Mouse (Mus musculus) left cerebral cortex, postnatal 10 days (tissue): Measurements from ENCODE around the gene Alx1. TPM values are rescaled to one million over a fixed set of nuclear protein-coding genes. Genes with fewer than 3 reads are reported as not detected.

ENCODE experiments used
- DNase-seq, 2 experiments: peaks; one replicate each; pipeline ENCODE4 v3.0.0; 2021 to 2022; ENCODE audit warnings: low spot score in 2 of 2, mixed read lengths in 1 of 2; ENCODE audit errors: extremely low spot score in 1 of 2
- intact Hi-C: fragments of 180-260 bp; cut with DNase I; formaldehyde crosslinking; loops from one replicate; pipeline ENCODE4 v1.15.1; 2025
- total RNA-seq, 2 experiments: library from RNA; stranded (reverse); gene quantifications; 2 replicates each; pipeline ENCODE4 v1.2.3; 2021

The Alx1 gene
- under 1 TPM in 1 of 2 experiments, not detected in 1; 0.30 TPM for total RNA-seq

DNA sequence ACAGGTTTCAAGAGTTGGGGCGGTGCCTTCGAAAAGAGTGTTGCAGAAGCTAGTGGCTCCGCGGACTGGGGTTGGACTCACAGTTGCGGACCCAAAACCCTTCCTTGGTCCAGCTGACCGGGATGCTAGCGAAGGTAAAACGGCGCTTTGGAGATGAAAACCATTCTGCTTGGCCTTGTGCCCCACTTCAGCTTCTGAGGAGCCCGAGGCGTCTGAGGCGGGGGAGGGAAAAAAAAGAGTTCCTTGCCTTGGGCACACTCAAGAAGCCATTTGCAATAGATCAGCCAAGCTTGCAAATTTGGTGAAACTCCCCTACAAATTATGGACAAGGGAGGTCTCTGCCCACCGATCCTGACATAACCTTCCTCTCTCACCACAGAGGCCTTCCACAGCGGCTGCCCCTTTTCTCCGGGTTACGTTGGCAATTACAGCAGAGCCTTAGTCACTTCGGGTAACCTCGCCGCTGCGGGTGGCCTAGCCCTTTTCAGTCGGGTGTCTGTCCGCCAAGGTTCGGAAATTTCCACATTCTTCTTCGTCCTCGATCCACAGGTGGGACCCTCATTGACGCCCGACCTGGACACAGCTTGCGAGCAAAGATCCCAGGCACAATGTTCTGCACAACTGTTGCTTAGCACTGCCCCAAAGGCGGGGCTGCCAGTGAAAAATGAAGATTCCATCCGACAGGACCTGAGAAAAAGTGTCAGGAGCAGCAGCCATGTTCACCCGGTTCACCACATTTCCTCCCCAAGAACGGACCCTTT, at the start of gene Alx1:
Gene Alx1, minus strand, starts transcription at position 486 of the 761 bp plus-strand sequence.
- intact Hi-C loops, result no loop called here

DNA sequence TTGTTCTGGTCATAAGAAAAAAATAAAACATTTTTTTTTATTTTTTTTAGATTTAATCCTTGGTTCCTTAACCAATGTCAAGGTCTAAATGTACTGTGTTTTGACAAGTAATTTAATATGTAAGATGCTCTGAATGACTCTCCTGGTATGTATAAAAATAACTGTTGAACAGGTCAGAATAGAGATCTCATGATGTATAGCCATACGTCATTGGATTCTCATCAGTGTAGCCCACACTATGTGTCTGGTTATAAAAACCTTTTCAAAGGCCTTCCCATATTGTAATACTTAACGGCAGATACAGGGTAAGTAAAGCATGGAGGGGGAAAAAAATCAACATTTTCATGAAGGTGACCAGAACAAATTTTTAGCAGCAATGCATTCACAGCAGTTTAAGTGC, 19.6 kb upstream of the Alx1 start:
- DNase-seq, result no peak
- intact Hi-C loops, result no loop called here

More for the DNA sequence above, at the start of gene Alx1:
- no peak for DNase-seq

DNA sequence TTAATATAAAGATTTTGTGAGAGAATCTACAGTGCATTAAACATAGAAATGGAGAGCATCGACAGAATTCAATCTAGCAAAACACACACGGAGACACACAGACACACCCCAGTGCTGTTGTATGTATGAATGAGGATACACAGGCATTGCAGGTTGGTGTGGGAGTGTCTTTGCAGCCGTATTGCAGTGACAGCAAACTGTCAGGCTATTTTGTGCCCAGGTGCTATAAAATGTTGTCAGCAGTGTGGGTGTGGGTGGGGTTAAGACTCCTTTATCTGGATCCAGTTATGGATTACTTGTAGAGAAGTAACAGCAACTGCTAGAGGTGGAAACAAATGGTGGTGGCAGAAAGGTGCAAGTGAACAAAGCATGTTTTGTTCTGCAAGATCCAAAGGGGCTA, 16.6 kb upstream of the Alx1 start:
- intact Hi-C loops, result no loop called here
- no peak for DNase-seq

DNA sequence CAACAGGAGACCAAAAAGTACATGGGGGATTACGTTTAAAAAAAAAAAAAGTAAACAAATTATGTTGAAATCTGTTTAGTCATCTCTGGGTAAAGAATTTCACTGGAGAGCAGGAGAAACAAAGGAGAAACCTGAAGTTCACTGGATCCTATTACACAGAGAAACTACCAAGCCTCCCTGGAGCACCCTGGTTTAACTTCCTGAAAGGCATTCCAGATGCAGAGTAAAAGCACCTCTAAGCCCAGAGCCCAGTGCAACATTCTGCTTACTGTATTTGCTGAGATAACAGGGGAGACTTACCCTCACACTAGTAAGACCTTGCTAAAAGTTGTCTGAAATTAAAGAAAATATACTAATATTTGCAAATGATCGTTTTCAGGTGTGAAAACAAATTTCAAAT, 15.0 kb upstream of the Alx1 start:
- DNase-seq, result no peak
- intact Hi-C loops, result no loop called here

DNA sequence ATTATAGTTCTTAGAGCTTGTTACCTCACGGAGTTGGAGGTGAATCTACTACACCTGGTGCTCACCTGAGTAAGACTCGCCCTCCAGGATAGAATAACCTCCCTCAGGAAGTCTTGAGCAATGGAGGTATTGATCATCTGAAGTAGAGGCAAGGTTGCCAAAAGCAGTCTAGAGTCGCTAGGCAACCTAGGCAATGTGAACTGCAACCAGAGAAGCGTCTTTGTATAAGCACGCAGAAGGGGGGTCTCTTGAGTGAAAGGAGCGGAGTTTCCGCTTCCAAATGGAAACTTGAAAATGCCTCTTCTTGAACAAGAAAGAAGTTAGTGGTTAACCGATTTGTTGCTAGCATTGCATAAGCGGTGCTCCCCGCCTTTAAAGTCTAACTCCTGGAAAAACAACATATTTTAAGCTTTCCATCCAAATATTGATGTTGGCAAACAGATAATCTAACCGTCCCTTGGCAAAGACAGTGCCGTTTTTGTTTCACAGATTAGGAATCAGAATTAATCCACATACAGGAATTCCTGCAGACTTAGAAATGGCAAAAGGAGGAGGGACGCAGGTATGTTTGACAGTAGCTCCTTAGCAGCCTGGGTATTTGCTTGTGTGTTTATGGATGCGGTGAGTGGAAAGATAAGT, 5.1 kb upstream of the Alx1 start:
- intact Hi-C loops, result no loop called here

DNA sequence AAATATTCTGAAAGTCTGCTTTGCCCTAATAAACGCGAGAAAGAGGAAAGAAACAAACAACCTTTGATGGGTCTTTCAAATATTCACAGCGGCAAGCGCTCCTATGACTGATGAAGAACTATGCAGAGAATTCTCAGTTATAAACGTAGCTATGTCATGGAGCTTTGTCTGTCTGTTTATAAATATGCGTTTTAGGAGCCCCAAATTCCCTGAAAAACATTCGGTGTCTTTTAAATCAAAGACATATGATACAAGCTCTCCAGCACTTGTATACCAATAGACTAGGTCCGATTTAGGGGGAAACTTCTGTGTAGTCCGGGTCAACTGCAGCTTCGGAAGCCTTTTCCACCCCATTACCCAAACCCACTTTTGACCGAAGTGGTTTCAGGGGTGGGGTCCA, 916 bp upstream of the Alx1 start:
- intact Hi-C loops, result no loop called here
- no peak for DNase-seq

More for the DNA sequence above, 5.1 kb upstream of the Alx1 start:
- no peak for DNase-seq

DNA sequence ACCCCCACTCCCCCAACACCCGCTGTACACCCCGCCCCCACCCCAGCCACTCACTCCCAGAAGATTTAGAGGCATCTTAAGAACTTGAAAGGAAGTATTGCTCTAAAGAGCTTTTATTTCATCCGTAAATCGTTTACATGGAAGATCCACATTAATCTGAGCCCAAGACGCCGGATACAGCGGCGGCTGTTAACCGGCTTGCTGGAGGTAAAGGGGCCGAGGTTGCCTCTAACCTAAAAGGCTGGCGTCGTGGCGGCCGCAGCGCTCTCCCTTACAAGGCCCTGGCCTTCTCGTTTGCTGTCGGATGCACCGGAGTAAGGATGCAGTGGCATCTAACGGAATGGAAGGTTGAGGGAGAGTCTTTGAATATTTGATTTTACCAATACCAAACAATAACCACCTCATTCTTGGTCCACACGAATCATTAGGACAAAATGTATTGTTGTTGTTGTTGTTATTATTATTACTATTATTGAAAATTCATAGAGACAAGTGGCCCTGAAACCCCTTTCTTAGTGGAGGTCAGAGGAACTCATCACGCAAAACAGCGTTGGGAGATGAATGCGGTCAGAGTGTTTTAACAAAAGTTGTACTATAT, 784 bp downstream of the Alx1 start:
- peak in 1 of 2 experiments; percentile 24 for DNase-seq
- intact Hi-C loops, result no loop called here

DNA sequence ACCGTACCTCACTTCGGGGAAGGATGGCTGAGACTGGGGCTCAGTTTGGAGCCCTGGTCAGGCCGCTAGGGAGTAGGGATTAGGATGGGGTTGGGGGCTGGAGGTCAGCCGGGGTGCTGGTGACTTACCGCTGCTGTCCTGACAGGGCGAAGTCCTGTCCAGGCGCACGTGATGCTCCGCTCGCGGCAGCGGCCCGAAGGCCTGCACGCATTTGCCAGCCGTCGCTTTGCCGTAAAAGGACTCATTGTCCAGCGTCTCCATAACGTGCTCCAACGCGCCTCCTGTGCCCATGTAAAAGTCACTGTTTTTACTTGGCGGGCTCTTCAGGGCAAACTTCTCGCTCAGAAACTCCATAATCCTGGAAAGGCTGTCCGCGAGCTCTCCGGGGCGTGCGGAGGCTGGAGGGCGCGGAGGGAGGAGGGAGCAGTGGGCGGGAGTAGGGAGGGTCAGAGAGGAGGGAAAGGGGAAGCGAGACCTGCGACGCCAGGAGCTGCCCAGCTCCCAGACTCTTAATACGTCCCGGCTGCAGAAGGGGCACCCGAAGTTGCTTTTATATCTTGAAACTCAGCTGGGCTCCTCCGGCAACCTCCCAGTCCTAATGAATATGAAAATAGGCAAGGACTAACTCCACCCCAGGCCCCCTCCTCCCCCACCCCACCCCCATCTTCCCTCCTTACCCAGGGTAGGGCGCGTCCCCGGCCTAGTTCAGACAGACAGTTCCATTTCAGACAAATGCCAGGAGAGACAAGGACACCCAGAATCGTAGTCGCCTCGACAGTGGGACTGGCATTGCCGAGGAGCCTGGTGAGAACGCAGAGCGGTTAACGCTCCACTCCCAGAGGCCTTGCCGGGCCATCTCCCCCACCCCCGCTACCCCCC, 1.5 kb downstream of the Alx1 start:
- intact Hi-C loops, result no loop called here
- peak in 1 of 2 experiments; percentile 48 for DNase-seq

DNA sequence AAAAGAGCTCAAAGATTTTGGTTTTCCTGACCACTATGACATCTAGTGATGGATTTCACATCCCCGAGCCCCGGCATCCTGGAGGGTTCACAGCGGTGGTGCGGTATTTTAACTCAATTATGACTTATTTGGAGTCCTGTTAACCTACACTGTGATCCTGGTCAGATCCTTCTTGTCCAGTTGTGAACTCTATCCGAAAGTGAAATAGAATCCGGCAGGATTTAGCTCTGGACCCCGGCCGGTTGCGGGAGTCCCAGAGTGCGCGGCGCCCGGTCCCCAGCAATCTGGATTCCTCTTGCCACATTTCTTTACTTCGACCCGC, 2.1 kb downstream of the Alx1 start:
- intact Hi-C loops, result no loop called here
- no peak for DNase-seq

DNA sequence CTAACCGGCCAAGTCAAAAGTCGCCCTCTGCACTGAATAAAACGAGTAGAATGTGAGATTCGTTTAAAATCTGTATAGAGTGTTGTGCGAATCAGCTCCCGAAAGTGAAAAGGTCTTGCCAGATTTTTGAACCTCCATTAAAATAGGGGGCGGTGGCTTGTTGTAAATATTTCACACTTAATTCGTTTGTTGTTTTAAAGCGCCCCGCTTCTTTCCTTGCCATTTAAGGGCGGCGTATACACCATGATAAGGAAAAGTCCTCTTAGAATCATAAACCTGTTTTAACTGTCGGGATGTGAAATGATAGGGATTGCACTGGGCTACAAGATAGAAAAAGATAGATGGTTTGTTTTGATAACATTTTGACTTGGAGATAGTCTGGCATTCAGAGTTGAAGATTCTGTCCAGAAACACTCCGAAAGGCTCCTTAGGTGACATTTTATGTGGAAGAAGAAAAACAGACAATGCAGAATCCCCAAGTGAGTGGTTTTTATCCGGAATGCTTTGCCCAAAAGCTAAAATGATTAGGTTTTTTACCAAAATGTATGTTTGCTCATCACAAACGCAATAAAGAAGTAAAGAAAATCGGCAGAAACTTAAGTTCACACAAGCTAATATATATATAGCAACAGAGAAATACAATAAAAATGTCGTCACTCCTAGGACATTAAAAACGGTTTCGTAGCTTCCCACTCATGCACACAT, 2.6 kb downstream of the Alx1 start:
- intact Hi-C loops, result no loop called here
- no peak for DNase-seq

DNA sequence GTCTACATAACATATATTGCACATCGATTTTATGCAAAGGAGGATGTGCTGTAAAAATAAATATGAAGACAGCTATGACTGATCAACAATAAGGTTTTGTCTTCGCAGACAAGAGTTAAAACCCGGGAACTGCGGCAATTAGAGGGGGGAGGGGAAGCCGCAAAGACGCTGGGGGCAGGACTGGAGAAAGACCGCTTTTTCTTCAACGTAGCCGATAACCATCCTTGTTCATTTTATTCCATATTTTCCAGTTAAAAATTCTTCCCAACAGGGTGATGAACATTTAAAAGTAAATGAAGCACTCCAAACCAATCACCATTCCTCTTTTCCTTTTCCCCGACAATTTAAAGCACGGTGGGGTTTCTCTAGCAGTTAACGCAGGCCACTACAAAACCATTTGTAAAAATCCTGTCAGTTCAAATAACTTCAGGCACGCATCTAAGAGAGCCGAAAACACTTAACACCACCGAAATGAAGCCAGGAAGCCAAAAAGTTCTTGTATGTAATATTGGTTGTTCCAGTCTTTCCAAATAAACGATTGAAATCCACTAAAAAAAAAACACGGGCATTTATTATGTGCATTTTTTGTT, 3.3 kb downstream of the Alx1 start:
- intact Hi-C loops, result no loop called here
- no peak for DNase-seq

DNA sequence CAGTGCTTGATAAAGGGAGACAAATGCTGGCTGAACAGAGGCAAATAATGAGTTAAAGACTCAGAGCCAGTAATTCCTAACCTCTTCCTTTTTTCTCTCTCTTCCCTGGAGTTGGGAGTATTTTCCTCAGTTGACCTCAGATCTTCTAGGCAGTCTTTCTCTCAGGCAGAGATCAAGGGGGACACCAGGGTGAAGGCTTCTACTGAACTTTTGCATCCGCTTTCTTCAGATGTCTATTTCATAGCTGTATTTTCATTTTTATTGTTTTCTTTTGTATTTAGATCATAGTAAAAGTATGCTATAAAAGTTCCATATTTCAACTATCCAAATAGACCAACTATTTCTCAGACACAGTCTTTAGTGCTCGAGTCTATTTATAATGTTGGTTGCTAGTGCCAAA, 27.5 kb downstream of the Alx1 start:
- intact Hi-C loops, result no loop called here
- DNase-seq, result no peak

DNA sequence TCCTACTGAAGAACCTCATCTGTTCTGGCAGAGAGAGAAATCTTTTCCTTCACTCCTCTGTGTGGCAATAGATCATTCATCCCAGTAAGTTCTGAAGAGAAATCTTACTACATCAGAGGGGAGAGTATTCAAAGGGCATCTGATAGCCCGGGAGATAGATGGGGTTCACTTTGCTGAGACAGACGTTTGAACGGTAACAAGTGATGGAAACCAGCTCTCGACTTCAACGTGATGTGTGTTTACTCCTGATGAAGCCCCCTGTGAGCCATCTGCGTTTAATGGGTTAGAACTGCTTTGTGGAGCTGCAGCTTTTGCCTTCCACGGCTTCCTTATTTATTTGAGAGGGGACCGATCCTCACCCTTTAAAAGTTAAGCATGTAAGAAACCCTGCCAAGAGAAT, 29.1 kb downstream of the Alx1 start:
- intact Hi-C loops, result no loop called here
- DNase-seq, result no peak

DNA sequence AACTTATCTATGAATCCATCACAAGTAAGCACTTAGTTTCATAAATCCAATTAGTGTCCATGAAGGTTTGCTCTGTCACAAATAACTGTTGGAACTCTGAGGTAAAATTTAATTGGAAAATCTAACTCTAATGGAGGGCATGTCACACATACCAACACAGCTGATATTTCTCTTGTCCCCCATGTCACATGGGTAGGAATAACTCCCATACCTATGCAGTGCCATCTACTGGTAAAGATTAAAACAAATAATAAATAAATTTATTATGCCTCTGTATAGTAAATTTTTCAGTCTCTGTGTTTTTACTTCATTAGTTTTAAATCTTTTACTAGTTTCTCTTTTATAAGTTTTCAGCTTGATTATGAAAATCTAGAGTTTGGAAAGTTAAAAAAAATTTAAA, 30.4 kb downstream of the Alx1 start:
- intact Hi-C loops, result no loop called here
- DNase-seq, result no peak

DNA sequence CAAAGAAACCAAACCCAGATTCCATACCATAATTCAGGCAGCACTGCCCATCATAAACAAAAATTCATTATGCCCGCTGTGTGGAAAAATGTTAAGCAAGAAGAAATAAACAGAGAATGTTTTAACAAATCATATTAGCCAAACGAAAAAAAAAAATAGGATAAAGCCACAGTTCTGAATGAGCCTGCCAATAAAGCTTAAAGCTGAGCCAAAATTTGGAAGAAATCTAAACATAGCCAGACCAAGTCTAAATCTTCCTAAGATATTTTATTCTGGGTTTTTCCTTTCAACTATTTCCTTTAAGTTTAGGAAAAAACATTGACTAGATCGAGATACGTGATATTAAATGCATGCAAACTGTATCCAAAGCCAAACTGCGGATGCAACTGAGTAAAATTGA, 54.9 kb downstream of the Alx1 start:
- intact Hi-C loops, result no loop called here
- no peak for DNase-seq

DNA sequence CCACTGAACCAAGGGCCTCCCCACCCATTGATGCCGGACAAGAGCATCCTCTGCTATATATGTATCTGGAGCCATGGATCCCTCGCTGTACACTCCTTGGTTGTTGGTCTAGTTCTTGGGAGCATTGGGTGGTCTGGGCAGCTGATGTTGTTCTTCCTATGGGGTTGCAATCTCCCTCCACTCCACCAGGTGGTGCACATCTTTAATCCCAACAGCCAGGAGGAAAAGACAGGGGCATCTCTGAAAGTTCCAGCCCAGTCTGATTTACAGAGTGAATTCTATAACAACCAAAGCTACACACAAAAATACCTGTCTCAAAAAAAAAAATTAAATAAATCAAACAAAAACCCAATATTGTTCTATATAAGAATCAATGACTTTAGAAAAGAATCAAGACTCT, 70.4 kb downstream of the Alx1 start:
- intact Hi-C loops, result no loop called here
- no peak for DNase-seq
